Comparison of ENCODE assay signal across 8 mouse cellular contexts in genomic region chr10:81257158-81258039, GRCm38 (mm10). TPM values are rescaled to one million over a fixed set of nuclear protein-coding genes. Genes with fewer than 3 reads are reported as not detected.
DNase-seq lines count a peak whose midpoint lies in the region; ATAC-seq and TF ChIP-seq lines count a peak whose summit lies in the region.

No protein-coding gene starts in this region.

- peaks cover 3% of the 10 kb centered on the region; the same call in 1 of the 2 replicates for H3K9me3 ChIP-seq in lung, postnatal 0 days (ENCODE audit: low read length)
- H3K9me3 ChIP-seq in hindbrain, embryonic 16.5 days (ENCODE audit: control insufficient read depth, low read length): no peaks in the 10 kb centered on the region
- peaks cover 7% of the 10 kb centered on the region; the same call in 1 of the 2 replicates for H3K9me3 ChIP-seq in midbrain, embryonic 10.5 days (replicated peaks)

- no peak for TF ChIP-seq CTCF in lung, postnatal 0 days (IDR thresholded peaks at IDR 0.05)

- no peaks in the 10 kb centered on the region; the same call in 1 of the 2 replicates for H3K4me1 ChIP-seq in lung, postnatal 0 days (ENCODE audit: insufficient read depth, low read depth, low read length)
- peaks cover 27% of the 10 kb centered on the region for H3K4me1 ChIP-seq in hindbrain, embryonic 16.5 days (ENCODE audit: control insufficient read depth, insufficient read depth, low read depth, low read length)
- H3K4me1 ChIP-seq in midbrain, embryonic 10.5 days: peaks cover 43% of the 10 kb centered on the region

- no peaks in the 10 kb centered on the region for H3K36me3 ChIP-seq in lung, postnatal 0 days (ENCODE audit: insufficient read depth, low read length)
- peaks cover 4% of the 10 kb centered on the region; the same call in 1 of the 2 replicates for H3K36me3 ChIP-seq in hindbrain, embryonic 16.5 days (ENCODE audit: control insufficient read depth, insufficient read depth, low read length)
- H3K36me3 ChIP-seq in midbrain, embryonic 10.5 days: peaks cover 21% of the 10 kb centered on the region
- H3K36me3 ChIP-seq in splenic B cell, adult 2 months (ENCODE audit: control insufficient read depth, insufficient read depth, low read length, poor library complexity, severe bottlenecking): no peaks in the 10 kb centered on the region

- peaks cover 40% of the 10 kb centered on the region for H3K27me3 ChIP-seq in lung, postnatal 0 days (replicated peaks; ENCODE audit: insufficient read depth, low read length)
- peaks cover 10% of the 10 kb centered on the region for H3K27me3 ChIP-seq in hindbrain, embryonic 16.5 days (replicated peaks; ENCODE audit: control insufficient read depth, insufficient read depth, low read length)
- H3K27me3 ChIP-seq in midbrain, embryonic 10.5 days (ENCODE audit: low read depth, poor library complexity, severe bottlenecking): peaks cover 88% of the 10 kb centered on the region
- H3K27me3 ChIP-seq in splenic B cell, adult 2 months (ENCODE audit: control insufficient read depth, insufficient read depth, low read length, poor library complexity, severe bottlenecking): no peaks in the 10 kb centered on the region

- peak; percentile 53 for DNase-seq in embryo, embryonic 10 days (ENCODE audit: low spot score)
- DNase-seq in embryo, embryonic 9.5 days (ENCODE audit: extremely low spot score): no peak
- no peak for DNase-seq in lung, postnatal 0 days (ENCODE audit: low spot score)
- DNase-seq in lung, adult 18-20 months: no peak
- DNase-seq in midbrain, embryonic 10.5 days (ENCODE audit: low spot score): peak; percentile 55
- DNase-seq in splenic B cell, adult 2 months (ENCODE audit: low read depth, low spot score): peak; percentile 63
- DNase-seq in ovary, postnatal 14 days (ENCODE audit: low spot score): no peak

- H3K4me2 ChIP-seq in lung, postnatal 0 days (replicated peaks; ENCODE audit: low read depth, low read length): peak overlapping the region; percentile 50
- H3K4me2 ChIP-seq in hindbrain, embryonic 16.5 days (ENCODE audit: low read length): peak overlapping the region; percentile 91

- H3K9ac ChIP-seq in lung, postnatal 0 days (replicated peaks; ENCODE audit: low read depth): no peak overlapping the region
- peak overlapping the region; percentile 78 for H3K9ac ChIP-seq in hindbrain, embryonic 16.5 days (ENCODE audit: low read depth, low read length)

- no peak for ATAC-seq in lung, postnatal 0 days
- ATAC-seq in hindbrain, embryonic 16.5 days: no peak

- no peak for TF ChIP-seq EP300 in lung, postnatal 0 days (IDR thresholded peaks at IDR 0.05)

- no peak overlapping the region for H3K27ac ChIP-seq in lung, postnatal 0 days (ENCODE audit: low read length)
- no peak overlapping the region for H3K27ac ChIP-seq in hindbrain, embryonic 16.5 days (ENCODE audit: low read depth, low read length)
- peak overlapping the region; percentile 61 for H3K27ac ChIP-seq in midbrain, embryonic 10.5 days (replicated peaks)

- peak overlapping the region; percentile 24 for H3K4me3 ChIP-seq in lung, postnatal 0 days (ENCODE audit: low read depth, low read length)
- peak overlapping the region; percentile 61 for H3K4me3 ChIP-seq in hindbrain, embryonic 16.5 days (ENCODE audit: low read length)
- peak overlapping the region; percentile 61 for H3K4me3 ChIP-seq in midbrain, embryonic 10.5 days

- WGBS in lung, postnatal 0 days: 3% methylated on average over 51 of the region's 62 CpGs
- WGBS in hindbrain, embryonic 16.5 days: 1% methylated on average over 62 of the region's 62 CpGs
- WGBS in midbrain, embryonic 10.5 days: 2% methylated on average over 62 of the region's 62 CpGs

RNA-seq across cellular contexts. Expression of gene Matk, which starts 4.7 kb away (rescaled TPM):
- polyA plus RNA-seq in lung, postnatal 0 days (2015; fragmentation: Nextera tagmentation; extraction: Ambion mirVana): 1.5 and 1.6 TPM in 2 replicates
- 60.4 and 72.8 TPM in 2 replicates for polyA plus RNA-seq in hindbrain, embryonic 16.5 days (2015; fragmentation: Nextera tagmentation; extraction: Ambion mirVana)
- 3.7 and 4.2 TPM in 2 replicates for polyA plus RNA-seq in midbrain, embryonic 10.5 days (2016; fragmentation: Nextera tagmentation; extraction: Ambion mirVana)

RNA-seq across cellular contexts. Expression of gene Mrpl54, which starts 9.3 kb away (rescaled TPM):
- polyA plus RNA-seq in lung, postnatal 0 days (2015; fragmentation: Nextera tagmentation; extraction: Ambion mirVana): 132 and 162 TPM in 2 replicates
- 126 and 137 TPM in 2 replicates for polyA plus RNA-seq in hindbrain, embryonic 16.5 days (2015; fragmentation: Nextera tagmentation; extraction: Ambion mirVana)
- 229 and 258 TPM in 2 replicates for polyA plus RNA-seq in midbrain, embryonic 10.5 days (2016; fragmentation: Nextera tagmentation; extraction: Ambion mirVana)

RNA-seq across cellular contexts. Expression of gene Apba3, which starts 9.4 kb away (rescaled TPM):
- 47.9 and 49.4 TPM in 2 replicates for polyA plus RNA-seq in lung, postnatal 0 days (2015; fragmentation: Nextera tagmentation; extraction: Ambion mirVana)
- 39.2 and 41.8 TPM in 2 replicates for polyA plus RNA-seq in hindbrain, embryonic 16.5 days (2015; fragmentation: Nextera tagmentation; extraction: Ambion mirVana)
- polyA plus RNA-seq in midbrain, embryonic 10.5 days (2016; fragmentation: Nextera tagmentation; extraction: Ambion mirVana): 50.5 and 55.5 TPM in 2 replicates

RNA-seq across cellular contexts. Expression of gene Zfr2, which starts 24.4 kb away (rescaled TPM):
- polyA plus RNA-seq in lung, postnatal 0 days (2015; fragmentation: Nextera tagmentation; extraction: Ambion mirVana): 2.3 and 2.4 TPM in 2 replicates
- 23.8 and 28.7 TPM in 2 replicates for polyA plus RNA-seq in hindbrain, embryonic 16.5 days (2015; fragmentation: Nextera tagmentation; extraction: Ambion mirVana)
- 3.5 and 6.3 TPM in 2 replicates for polyA plus RNA-seq in midbrain, embryonic 10.5 days (2016; fragmentation: Nextera tagmentation; extraction: Ambion mirVana)

RNA-seq across cellular contexts. Expression of gene Atcay, which starts 26.8 kb away (rescaled TPM):
- not detected in 2 replicates for polyA plus RNA-seq in lung, postnatal 0 days (2015; fragmentation: Nextera tagmentation; extraction: Ambion mirVana)
- polyA plus RNA-seq in hindbrain, embryonic 16.5 days (2015; fragmentation: Nextera tagmentation; extraction: Ambion mirVana): 85.0 and 85.6 TPM in 2 replicates
- polyA plus RNA-seq in midbrain, embryonic 10.5 days (2016; fragmentation: Nextera tagmentation; extraction: Ambion mirVana): 8.7 and 17.1 TPM in 2 replicates

Comparison
In these comparisons a context has a peak if more than half of its experiments do, and no peak if none do; other contexts are left out.
1. DNase-seq: peak in embryo, embryonic 10 days (single experiment), midbrain, embryonic 10.5 days (single experiment) and splenic B cell, adult 2 months (single experiment); none in embryo, embryonic 9.5 days (single experiment), lung, postnatal 0 days (single experiment), lung, adult 18-20 months (0 of 2) and ovary, postnatal 14 days (single experiment).
2. RNA of gene Matk, which starts 4.7 kb away (polyA plus RNA-seq): 60.4 to 72.8 TPM in hindbrain, embryonic 16.5 days; 3.7 to 4.2 TPM in midbrain, embryonic 10.5 days and 1.5 to 1.6 TPM in lung, postnatal 0 days; every median in the first group is over 10 times any median in the second.
3. Peak in every context shown above with its lines, with median percentiles within 50 percentile points of each other: H3K4me3 ChIP-seq.